Mouse (Mus musculus) thymus, adult 2 months (tissue): Measurements from ENCODE around the gene Zbtb17. TPM values are rescaled to one million over a fixed set of nuclear protein-coding genes. Genes with fewer than 3 reads are reported as not detected.

ENCODE experiments used
- DNase-seq: peaks from one replicate; pipeline ENCODE4 v3.0.0; 2021
- H3K27ac ChIP-seq: fragments of 200-500 bp; 2 replicates; pipeline ENCODE4 v1.5.1; 2012; ENCODE audit warnings: low read length, control low read depth; ENCODE audit not compliant: control insufficient read depth, insufficient read depth
- H3K27me3 ChIP-seq: fragments of 200-500 bp; 2 replicates; pipeline ENCODE4 v1.6.1; 2012; ENCODE audit warnings: mild to moderate bottlenecking, low read length, moderate library complexity, mixed read lengths; ENCODE audit not compliant: control insufficient read depth, insufficient read depth
- H3K36me3 ChIP-seq: fragments of 200-500 bp; 2 replicates; pipeline ENCODE4 v1.6.1; 2012; ENCODE audit warnings: mild to moderate bottlenecking, low read length, moderate library complexity; ENCODE audit not compliant: control insufficient read depth, insufficient read depth
- H3K4me1 ChIP-seq: fragments of 200-500 bp; replicated peaks from 2 replicates; pipeline ENCODE4 v1.6.1; 2012; ENCODE audit warnings: low read length; ENCODE audit not compliant: control insufficient read depth, insufficient read depth
- H3K4me3 ChIP-seq: fragments of 200-500 bp; 2 replicates; pipeline ENCODE4 v1.5.1; 2012; ENCODE audit warnings: mild to moderate bottlenecking, low read length, control low read depth, moderate library complexity; ENCODE audit not compliant: control insufficient read depth, insufficient read depth
- CTCF ChIP-seq: fragments of 200-500 bp; IDR thresholded peaks from 2 replicates; pipeline ENCODE4 v1.5.1; 2012; ENCODE audit warnings: mild to moderate bottlenecking, control low read depth, low read length, moderate library complexity, borderline replicate concordance; ENCODE audit not compliant: control insufficient read depth, poor library complexity, insufficient read depth; ENCODE audit errors: extremely low read depth
- POLR2A ChIP-seq: fragments of 200-500 bp; IDR thresholded peaks from 2 replicates; pipeline ENCODE4 v1.6.1; 2012; ENCODE audit warnings: mild to moderate bottlenecking, low read length, control low read depth, moderate library complexity; ENCODE audit not compliant: control insufficient read depth, poor library complexity, insufficient read depth; ENCODE audit errors: extremely low read depth
- WGBS: fragments of 180-500 bp; shearing (Covaris S2); methylation state at CpG from one replicate; pipeline ENCODE4 v1.1.7; 2018; 5-methylcytosine and 5-hydroxymethylcytosine counted together
- polyA plus RNA-seq: library from polyadenylated mRNA; depleted of rRNA; stranded (reverse); fragments of >200 nt; gene quantifications from 2 replicates; pipeline ENCODE4 v1.2.3, GENCODE M21; 2012

The Zbtb17 gene
- polyA plus RNA-seq, 1 experiment, result 98.6 TPM

DNA sequence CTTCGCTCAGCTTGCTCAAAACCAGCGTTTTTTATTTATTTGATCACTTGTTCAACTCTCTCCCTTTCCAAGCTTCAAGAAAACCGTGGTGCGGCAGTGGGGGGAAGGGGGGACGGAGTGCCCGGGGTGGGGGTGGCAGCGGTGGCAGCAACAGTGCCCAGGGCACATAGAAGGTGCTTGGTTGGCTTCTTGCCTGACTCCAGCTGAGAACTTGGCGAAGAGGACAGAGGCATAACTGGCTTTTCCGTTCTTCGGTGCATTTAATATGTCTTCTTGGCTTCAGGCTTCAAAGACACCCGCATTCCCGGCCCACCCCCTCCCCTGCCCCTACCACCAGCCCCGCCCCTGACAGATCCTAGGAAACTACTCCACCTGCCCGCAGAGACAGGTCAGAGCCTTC lies 11.8 kb upstream of the Zbtb17 start:
- Histone ChIP-seq H3K27ac (no peak overlapping the region), H3K27me3 (no peaks in the 10 kb centered on the region), H3K4me3 (no peak overlapping the region), H3K36me3 (no peaks in the 10 kb centered on the region), H3K4me1 (0 out of 2 replicates have a peak, but pooled peaks cover 3% of the 10 kb centered on the region)
- no peak for DNase-seq
- TF ChIP-seq POLR2A (no peak), CTCF (no peak)
- 87% methylated on average over 14 of the region's 14 CpGs for WGBS

DNA sequence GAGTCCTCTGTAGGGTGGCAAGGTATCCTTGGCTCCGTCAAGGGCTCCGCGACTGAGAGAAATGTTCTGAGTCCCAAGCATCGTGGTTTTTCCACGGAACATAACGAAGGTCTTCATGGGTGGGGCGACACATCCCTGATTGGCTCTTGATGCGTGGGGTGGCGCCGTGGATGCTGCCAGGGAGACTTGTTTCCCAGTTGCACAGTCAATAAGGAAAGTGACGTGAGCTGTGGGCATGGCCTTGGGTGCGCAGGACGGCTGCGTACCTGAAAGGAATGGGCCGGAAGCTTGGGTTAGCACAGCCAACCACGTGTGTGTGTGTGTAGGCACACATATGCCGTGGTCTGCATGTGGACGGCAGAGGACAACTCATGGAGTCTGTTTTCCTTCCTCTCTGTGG lies 11.3 kb upstream of the Zbtb17 start:
- 93% methylated on average over 18 of the region's 18 CpGs for WGBS
- TF ChIP-seq POLR2A, result no peak
- no peak for TF ChIP-seq CTCF
- no peaks in the 10 kb centered on the region for H3K27me3 ChIP-seq
- no peaks in the 10 kb centered on the region for H3K36me3 ChIP-seq
- H3K4me3 ChIP-seq, result no peak overlapping the region
- no peak overlapping the region for H3K27ac ChIP-seq
- no peak for DNase-seq
- 0 out of 2 replicates have a peak, but pooled peaks cover 3% of the 10 kb centered on the region for H3K4me1 ChIP-seq

DNA sequence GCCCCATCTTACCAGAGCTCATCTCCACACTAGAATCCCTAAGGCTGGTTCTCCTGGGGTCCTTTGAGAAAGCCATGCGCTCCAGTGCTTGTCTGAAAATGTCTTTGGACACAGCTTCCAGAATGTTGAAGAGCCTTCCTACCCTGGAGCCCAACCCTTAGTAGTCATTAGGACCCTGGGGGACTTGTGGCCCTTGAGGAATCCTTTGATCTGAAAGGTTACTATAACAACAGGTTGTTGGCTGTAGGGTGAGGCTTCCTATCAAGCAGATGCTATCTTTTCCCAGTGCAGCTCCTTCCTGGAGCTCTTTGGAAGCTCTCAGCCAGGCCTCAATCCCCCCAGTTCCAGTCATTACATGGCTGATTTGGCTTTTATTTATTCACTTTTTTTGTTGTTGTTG lies 8.5 kb upstream of the Zbtb17 start, which contains the start of gene Srarp:
Srarp (minus strand) TSS at position 132 of the 400 bp plus-strand sequence.
- H3K4me1 ChIP-seq, result 0 out of 2 replicates have a peak, but pooled peaks cover 3% of the 10 kb centered on the region
- no peaks in the 10 kb centered on the region for H3K27me3 ChIP-seq
- no peaks in the 10 kb centered on the region for H3K36me3 ChIP-seq
- no peak within 1 kb of the TSS for H3K27ac ChIP-seq
- no peak within 1 kb of the TSS for H3K4me3 ChIP-seq
- WGBS, result 100% methylated on average over 1 of the region's 1 CpGs
- TF ChIP-seq POLR2A (no peak), CTCF (no peak)
- no peak for DNase-seq

GRCm38 (mm10) chr4:141439083-141439803 lies 5.2 kb upstream of the Zbtb17 start:
- TF ChIP-seq POLR2A, result no peak
- TF ChIP-seq CTCF, result no peak
- H3K4me1 ChIP-seq, result peaks cover 3% of the 10 kb centered on the region
- H3K36me3 ChIP-seq, result no peaks in the 10 kb centered on the region
- no peak overlapping the region for H3K27ac ChIP-seq
- no peak overlapping the region for H3K4me3 ChIP-seq
- no peak for DNase-seq
- H3K27me3 ChIP-seq, result no peaks in the 10 kb centered on the region
- 70% methylated on average over 12 of the region's 12 CpGs for WGBS

DNA sequence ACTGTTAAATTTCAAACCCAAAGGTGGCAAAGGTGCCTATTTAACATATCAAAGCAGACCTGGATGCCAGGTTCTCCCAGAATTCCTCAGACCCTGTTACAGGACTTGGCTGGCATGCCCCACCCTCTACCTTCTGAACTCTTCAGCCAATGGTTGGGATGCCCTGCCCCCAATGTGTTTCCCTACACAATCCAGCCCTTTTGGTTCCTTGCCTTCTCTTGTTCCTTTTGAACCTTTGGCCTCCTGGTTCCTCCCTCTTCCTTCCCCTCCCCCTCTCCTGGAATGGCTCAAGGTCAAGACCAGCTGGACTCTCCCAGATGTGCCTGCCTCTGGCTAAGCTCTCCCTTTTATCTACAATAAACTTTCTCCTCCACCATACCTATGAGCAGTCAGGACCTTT lies 3.6 kb upstream of the Zbtb17 start:
- no peaks in the 10 kb centered on the region for H3K36me3 ChIP-seq
- peaks cover 10% of the 10 kb centered on the region for H3K4me1 ChIP-seq
- H3K27me3 ChIP-seq, result no peaks in the 10 kb centered on the region
- DNase-seq, result no peak
- no peak overlapping the region for H3K4me3 ChIP-seq
- H3K27ac ChIP-seq, result no peak overlapping the region
- TF ChIP-seq POLR2A (no peak), CTCF (no peak)

DNA sequence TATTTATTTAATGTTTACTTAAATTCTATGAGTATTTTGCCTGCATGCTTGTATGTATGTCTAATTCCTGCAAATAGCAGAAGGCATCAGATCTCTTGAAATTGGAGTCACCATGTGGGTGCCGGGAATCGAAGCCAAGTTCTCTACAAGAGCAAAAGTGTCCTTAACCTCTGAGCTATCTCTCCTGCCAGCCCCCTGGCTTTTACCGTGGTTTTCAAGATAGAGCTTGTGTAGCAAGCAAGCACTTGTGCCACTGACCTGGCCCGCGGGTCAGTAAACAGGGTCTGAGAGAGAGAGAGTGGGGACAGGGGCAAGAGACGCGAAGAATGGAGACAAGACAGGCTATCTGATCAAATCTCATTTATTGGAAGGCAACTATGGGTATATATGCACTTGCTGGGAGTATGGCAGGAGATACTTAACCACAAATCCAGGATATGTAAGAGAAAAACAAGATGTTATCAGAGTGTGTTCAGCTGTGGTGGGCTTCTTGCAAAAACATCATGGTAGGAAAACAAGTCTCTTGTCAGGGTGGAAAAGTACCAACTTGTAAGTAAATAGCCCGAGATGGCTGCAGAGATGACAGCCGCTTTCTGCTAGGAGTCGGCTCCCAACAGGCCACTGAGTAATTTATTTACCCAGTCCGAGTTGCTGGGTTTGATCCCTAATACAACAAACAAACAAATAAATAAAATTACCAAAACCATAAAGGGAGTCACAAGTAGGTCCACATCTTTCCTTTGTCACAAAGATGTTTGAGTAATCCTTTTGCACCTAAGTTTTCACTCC lies 619 bp upstream of the Zbtb17 start:
- no peak overlapping the region for H3K27ac ChIP-seq
- no peak for DNase-seq
- TF ChIP-seq POLR2A, result no peak
- no peak for TF ChIP-seq CTCF
- H3K36me3 ChIP-seq, result peaks cover 12% of the 10 kb centered on the region
- 45% methylated on average over 11 of the region's 11 CpGs for WGBS
- H3K4me3 ChIP-seq, result peak overlapping the region; percentile 86
- H3K27me3 ChIP-seq, result no peaks in the 10 kb centered on the region
- H3K4me1 ChIP-seq, result peaks cover 21% of the 10 kb centered on the region

DNA sequence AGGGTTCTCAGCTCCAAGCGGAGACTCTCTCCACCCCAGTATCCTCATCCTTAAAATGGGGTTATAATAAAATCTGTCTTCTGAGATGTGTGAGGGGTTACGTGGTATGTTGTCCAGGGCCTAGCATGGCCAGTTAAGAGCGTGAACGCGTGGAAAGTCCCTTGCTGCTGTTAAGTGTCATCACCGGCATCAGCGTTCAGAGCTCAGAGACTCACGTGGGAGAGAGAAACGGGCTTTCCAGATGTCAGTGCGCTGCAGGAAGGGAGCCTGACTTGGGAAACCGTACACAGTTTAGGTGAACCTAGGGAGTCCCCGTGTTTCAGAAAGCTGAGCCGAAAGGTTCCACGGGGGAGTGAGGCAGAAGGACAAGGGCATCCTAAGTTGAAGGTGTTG lies 870 bp downstream of the Zbtb17 start:
- 25% methylated on average over 14 of the region's 14 CpGs for WGBS
- Histone ChIP-seq H3K4me3 (peak overlapping the region; percentile 86), H3K27me3 (no peaks in the 10 kb centered on the region), H3K4me1 (peaks cover 21% of the 10 kb centered on the region), H3K27ac (no peak overlapping the region), H3K36me3 (peaks cover 14% of the 10 kb centered on the region)
- TF ChIP-seq POLR2A, result no peak
- no peak for TF ChIP-seq CTCF
- no peak for DNase-seq
